Comparison of ENCODE assay signal across 37 mouse cellular contexts in the genomic region with DNA sequence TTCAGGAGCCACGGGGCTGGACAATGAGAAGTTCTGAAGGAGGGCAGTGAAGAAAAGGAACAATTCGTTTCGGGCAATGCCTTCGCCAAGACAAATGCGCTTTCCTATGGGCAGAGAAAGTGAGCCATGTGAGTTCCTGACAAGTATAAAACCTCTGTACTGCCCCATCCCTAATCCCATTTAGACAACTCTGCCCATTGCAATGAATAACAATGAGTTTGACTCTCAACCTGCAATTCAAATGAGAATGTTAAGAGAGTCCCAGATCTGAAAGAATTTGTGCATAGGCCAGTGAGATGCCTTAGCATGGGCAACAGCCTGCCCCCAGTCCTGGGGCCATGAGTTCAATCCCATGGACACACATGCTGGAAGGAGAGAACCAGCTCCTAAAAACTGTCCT. TPM values are rescaled to one million over a fixed set of nuclear protein-coding genes. Genes with fewer than 3 reads are reported as not detected.
"Had no signal": no experiment of that assay in that cellular context is flagged by ENCODE, and none has a peak within 500 bp of the region (broad histone marks: within the 10 kb centered on the region; RNA-seq: fewer than 3 reads in every experiment).

No protein-coding gene starts in this region.

- H3K27me3 ChIP-seq: limb, embryonic 12.5 days; limb, embryonic 13.5 days; limb, embryonic 15.5 days; liver, embryonic 12.5 days; liver, embryonic 13.5 days; liver, embryonic 15.5 days; lung, embryonic 15.5 days; megakaryocyte, embryonic 14.5 days; midbrain, embryonic 12.5 days; midbrain, embryonic 15.5 days had no signal

- DNase-seq: left cerebral cortex, postnatal 4 days; liver; liver, embryonic 13.5 days; liver, postnatal 0 days; lung, adult 18-20 months; lung, adult 2 months; lung, embryonic 14.5 days; lung, postnatal 10 days; lung, postnatal 14 days; lung, postnatal 36 days; lung, postnatal 4 days; midbrain, embryonic 14.5 days had no signal

- H3K4me2 ChIP-seq: limb, embryonic 12.5 days; limb, embryonic 13.5 days; limb, embryonic 15.5 days; liver, embryonic 11.5 days; liver, embryonic 12.5 days; liver, embryonic 13.5 days; liver, embryonic 15.5 days; lung, embryonic 14.5 days; lung, embryonic 15.5 days; midbrain, embryonic 11.5 days; midbrain, embryonic 12.5 days; midbrain, embryonic 15.5 days had no signal

- H3K9me3 ChIP-seq: limb, embryonic 15.5 days; liver, embryonic 12.5 days; liver, embryonic 13.5 days; midbrain, embryonic 15.5 days had no signal

- H3K36me3 ChIP-seq: limb, embryonic 10.5 days; limb, embryonic 12.5 days; limb, embryonic 13.5 days; limb, embryonic 15.5 days; liver, embryonic 12.5 days; liver, embryonic 13.5 days; liver, embryonic 15.5 days; lung, embryonic 15.5 days; midbrain, embryonic 10.5 days; midbrain, embryonic 12.5 days; midbrain, embryonic 15.5 days had no signal

- H3K9ac ChIP-seq: limb, embryonic 12.5 days; limb, embryonic 13.5 days; limb, embryonic 15.5 days; liver, embryonic 12.5 days; liver, embryonic 13.5 days; liver, embryonic 14.5 days; liver, embryonic 15.5 days; liver, postnatal 0 days; lung, embryonic 14.5 days; lung, embryonic 15.5 days; midbrain, embryonic 12.5 days; midbrain, embryonic 15.5 days had no signal

- ATAC-seq: liver, embryonic 12.5 days; liver, postnatal 0 days; lung, postnatal 0 days; midbrain, embryonic 15.5 days; midbrain, embryonic 16.5 days had no signal

- H3K27ac ChIP-seq: limb, embryonic 10.5 days; limb, embryonic 12.5 days; limb, embryonic 13.5 days; limb, embryonic 15.5 days; liver, embryonic 12.5 days; liver, embryonic 13.5 days; liver, embryonic 14.5 days; liver, embryonic 15.5 days; lung, embryonic 15.5 days; macrophage; midbrain, embryonic 10.5 days; midbrain, embryonic 12.5 days; midbrain, embryonic 15.5 days had no signal

- H3K4me1 ChIP-seq: limb, embryonic 10.5 days; limb, embryonic 12.5 days; limb, embryonic 13.5 days; limb, embryonic 15.5 days; liver, embryonic 12.5 days; liver, embryonic 13.5 days; liver, embryonic 15.5 days; lung, embryonic 15.5 days; megakaryocyte, embryonic 14.5 days; midbrain, embryonic 10.5 days; midbrain, embryonic 12.5 days; midbrain, embryonic 15.5 days had no signal

- H3K4me3 ChIP-seq: limb, embryonic 10.5 days; limb, embryonic 12.5 days; limb, embryonic 13.5 days; limb, embryonic 15.5 days; liver, embryonic 12.5 days; liver, embryonic 13.5 days; liver, embryonic 15.5 days; lung, embryonic 15.5 days; megakaryocyte, embryonic 14.5 days; midbrain, embryonic 10.5 days; midbrain, embryonic 12.5 days; midbrain, embryonic 15.5 days; myocyte had no signal

RNA-seq across cellular contexts. Expression of a gene that starts 20.2 kb away (rescaled TPM):
- polyA plus RNA-seq: limb, embryonic 10.5 days; limb, embryonic 11.5 days; limb, embryonic 12.5 days; limb, embryonic 13.5 days; limb, embryonic 14.5 days; limb, embryonic 15.5 days; liver, adult 2 months; liver, embryonic 11.5 days; liver, embryonic 12.5 days; liver, embryonic 13.5 days; liver, embryonic 14.5 days; liver, embryonic 15.5 days; liver, embryonic 16.5 days; liver, postnatal 0 days; lung, adult 2 months; lung, embryonic 14.5 days; lung, embryonic 15.5 days; lung, embryonic 16.5 days; lung, postnatal 0 days; macrophage; midbrain, embryonic 10.5 days; midbrain, embryonic 12.5 days; midbrain, embryonic 14.5 days; midbrain, embryonic 15.5 days; midbrain, embryonic 16.5 days; midbrain, postnatal 0 days; myocyte; neural tube, embryonic 11.5 days had no signal

RNA-seq across cellular contexts. Expression of a gene that starts 47.7 kb away (rescaled TPM):
- polyA plus RNA-seq: limb, embryonic 10.5 days; limb, embryonic 11.5 days; limb, embryonic 12.5 days; limb, embryonic 13.5 days; limb, embryonic 14.5 days; limb, embryonic 15.5 days; liver, adult 2 months; liver, embryonic 11.5 days; liver, embryonic 12.5 days; liver, embryonic 13.5 days; liver, embryonic 14.5 days; liver, embryonic 15.5 days; liver, embryonic 16.5 days; liver, postnatal 0 days; lung, adult 2 months; lung, embryonic 14.5 days; lung, embryonic 15.5 days; lung, embryonic 16.5 days; lung, postnatal 0 days; macrophage; midbrain, embryonic 10.5 days; midbrain, embryonic 11.5 days; midbrain, embryonic 12.5 days; midbrain, embryonic 14.5 days; midbrain, embryonic 15.5 days; midbrain, embryonic 16.5 days; midbrain, postnatal 0 days; myocyte; neural tube, embryonic 11.5 days had no signal
